Mouse (Mus musculus) G1E (cell line): Measurements from ENCODE around the gene Txnrd2. TPM values are rescaled to one million over a fixed set of nuclear protein-coding genes. Genes with fewer than 3 reads are reported as not detected.

Experiments
- ATAC-seq: 2 replicates; pipeline ENCODE4 v1.8.0; 2016; ENCODE audit warnings: mild to moderate bottlenecking; ENCODE audit not compliant: insufficient number of reproducible peaks, poor library complexity, low FRiP score, severe bottlenecking; ENCODE audit errors: extremely low read depth
- DNase-seq: peaks from one replicate; pipeline ENCODE4 v3.0.0; 2012; ENCODE audit warnings: low spot score
- H3K27me3 ChIP-seq: 2 replicates; pipeline ENCODE4 v1.6.1; 2012; ENCODE audit warnings: mild to moderate bottlenecking, low read length, inconsistent platforms; ENCODE audit not compliant: insufficient read depth
- H3K36me3 ChIP-seq: replicated peaks from 2 replicates; pipeline ENCODE3; 2012; ENCODE audit warnings: mild to moderate bottlenecking, inconsistent platforms
- H3K4me1 ChIP-seq: 2 replicates; pipeline ENCODE4 v1.6.1; 2012; ENCODE audit warnings: low read depth, low read length, inconsistent platforms, mixed read lengths; ENCODE audit not compliant: insufficient read depth
- H3K4me3 ChIP-seq: 2 replicates; pipeline ENCODE4 v1.5.1; 2012; ENCODE audit warnings: low read depth, mild to moderate bottlenecking, inconsistent platforms, low read length, moderate library complexity, mixed read lengths
- H3K9me3 ChIP-seq: replicated peaks from 2 replicates; pipeline ENCODE4 v1.6.1; 2012; ENCODE audit warnings: inconsistent platforms
- CTCF ChIP-seq: IDR thresholded peaks from 2 replicates; pipeline ENCODE4 v1.5.1; 2012; ENCODE audit warnings: low read depth, low read length, inconsistent platforms, mixed read lengths
- GATA1 ChIP-seq: IDR thresholded peaks from 2 replicates; pipeline ENCODE4 v1.6.1; 2012; ENCODE audit warnings: borderline replicate concordance, low read length, inconsistent platforms, mixed read lengths
- GATA2 ChIP-seq: IDR thresholded peaks from 2 replicates; pipeline ENCODE4 v1.6.1; 2012; ENCODE audit warnings: low read depth, low read length, inconsistent platforms, borderline replicate concordance
- POLR2AphosphoS5 ChIP-seq: IDR thresholded peaks from 2 replicates; pipeline ENCODE4 v1.6.1; 2012; ENCODE audit warnings: low read depth, low read length, inconsistent platforms; ENCODE audit not compliant: insufficient replicate concordance
- TAL1 ChIP-seq: conservative IDR thresholded peaks from 2 replicates; pipeline ENCODE4 v1.6.1; 2012; ENCODE audit warnings: low read depth, low read length, inconsistent platforms, mixed read lengths
- polyA plus RNA-seq: library from polyadenylated mRNA; stranded (reverse); fragments of >175 nt; gene quantifications from 2 replicates; pipeline ENCODE4 v1.2.3, GENCODE M21; 2012
- total RNA-seq, 2 experiments: library from RNA; stranded (forward) in 1 of 2; stranded (reverse) in 1 of 2; fragments of 200-1000 nt in 1 of 2; fragments of >200 nt in 1 of 2; fragmentation: Nextera tagmentation in 1 of 2; gene quantifications; 2 replicates each; pipeline ENCODE4 v1.2.3; 2014 to 2017

The Txnrd2 gene
- total and polyA plus RNA-seq, 3 experiments: 18.3 to 50.3 (median 18.5) TPM

DNA sequence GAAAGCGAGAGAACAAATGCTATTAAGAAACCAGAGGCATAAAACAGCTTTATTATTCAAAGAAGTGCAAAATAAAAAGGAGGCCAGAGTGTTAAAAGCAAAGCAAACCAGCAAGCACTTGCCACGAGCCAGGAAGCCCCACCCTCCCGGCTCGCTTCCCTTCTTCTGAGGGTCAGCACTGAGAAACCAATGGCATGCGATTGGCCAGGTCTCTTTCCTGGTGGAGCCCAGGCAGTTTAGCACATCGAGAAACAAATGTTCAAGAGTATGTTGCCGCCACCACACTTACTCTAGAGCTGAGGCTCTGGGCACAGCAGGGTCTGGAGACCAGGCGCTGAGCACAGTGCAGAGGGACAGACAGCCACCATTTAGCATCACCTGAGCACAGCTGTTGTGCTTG, 36.4 kb downstream of the Txnrd2 start:
- no peak for DNase-seq
- no peak for ATAC-seq
- no peaks in the 10 kb centered on the region for H3K9me3 ChIP-seq
- no peaks in the 10 kb centered on the region for H3K27me3 ChIP-seq
- TF ChIP-seq POLR2AphosphoS5 (no peak), GATA1 (no peak), TAL1 (no peak), CTCF (no peak)
- no peak overlapping the region for H3K4me3 ChIP-seq
- H3K36me3 ChIP-seq: peaks cover 87% of the 10 kb centered on the region
- peaks cover 59% of the 10 kb centered on the region for H3K4me1 ChIP-seq

DNA sequence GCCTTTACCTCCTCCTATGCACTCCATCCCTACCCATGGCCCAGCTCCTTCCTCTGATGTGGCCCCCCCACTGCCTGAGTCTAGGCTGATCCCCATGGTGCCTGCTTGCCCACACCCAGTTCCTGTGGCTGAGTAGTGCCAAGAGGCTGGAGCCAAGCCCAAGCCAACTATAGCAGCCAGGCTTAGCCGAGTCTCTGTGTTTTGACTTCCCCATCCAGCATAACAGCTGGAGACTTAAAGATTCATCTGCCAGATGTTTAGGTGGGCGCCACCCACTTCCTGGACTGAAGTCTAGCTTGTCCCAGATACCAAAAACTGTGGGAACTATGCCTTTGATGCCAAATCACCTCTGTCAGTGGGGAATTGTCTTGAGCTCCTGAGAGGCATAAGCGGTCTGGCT, 38.1 kb downstream of the Txnrd2 start:
- H3K36me3 ChIP-seq: peaks cover 87% of the 10 kb centered on the region

DNA sequence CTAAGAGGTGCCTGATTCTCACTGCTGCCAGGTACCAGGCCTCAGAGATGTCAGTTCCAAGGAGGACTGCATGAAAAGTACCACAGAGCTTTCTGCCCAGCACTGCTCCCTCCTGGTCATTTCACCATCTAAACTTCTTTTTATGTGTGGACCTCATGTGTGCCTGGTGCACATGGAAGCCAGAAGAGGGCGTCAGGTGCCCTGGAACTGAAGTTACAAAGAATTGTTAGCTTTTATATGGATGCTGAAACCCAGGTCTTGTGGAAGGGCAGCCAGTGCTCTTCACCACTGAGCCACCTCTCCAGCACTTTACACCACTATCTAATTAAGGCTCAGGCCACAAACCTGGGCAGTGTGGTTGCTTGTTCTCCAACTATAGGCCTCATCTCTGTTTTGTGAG, 44.6 kb downstream of the Txnrd2 start:
- DNase-seq (no peak), ATAC-seq (no peak)
- Histone ChIP-seq H3K27me3 (no peaks in the 10 kb centered on the region), H3K4me3 (no peak overlapping the region), H3K36me3 (peaks cover 96% of the 10 kb centered on the region), H3K4me1 (peaks cover 11% of the 10 kb centered on the region), H3K9me3 (no peaks in the 10 kb centered on the region)
- TF ChIP-seq CTCF (no peak), GATA1 (no peak), TAL1 (no peak), GATA2 (no peak), POLR2AphosphoS5 (no peak)

More for the DNA sequence above, 38.1 kb downstream of the Txnrd2 start:
- Histone ChIP-seq H3K27me3 (no peaks in the 10 kb centered on the region), H3K4me1 (peaks cover 42% of the 10 kb centered on the region), H3K4me3 (no peak overlapping the region), H3K9me3 (no peaks in the 10 kb centered on the region)
- TF ChIP-seq GATA2 (no peak), TAL1 (no peak), CTCF (no peak), GATA1 (no peak), POLR2AphosphoS5 (no peak)
- ATAC-seq: no peak
- no peak for DNase-seq

DNA sequence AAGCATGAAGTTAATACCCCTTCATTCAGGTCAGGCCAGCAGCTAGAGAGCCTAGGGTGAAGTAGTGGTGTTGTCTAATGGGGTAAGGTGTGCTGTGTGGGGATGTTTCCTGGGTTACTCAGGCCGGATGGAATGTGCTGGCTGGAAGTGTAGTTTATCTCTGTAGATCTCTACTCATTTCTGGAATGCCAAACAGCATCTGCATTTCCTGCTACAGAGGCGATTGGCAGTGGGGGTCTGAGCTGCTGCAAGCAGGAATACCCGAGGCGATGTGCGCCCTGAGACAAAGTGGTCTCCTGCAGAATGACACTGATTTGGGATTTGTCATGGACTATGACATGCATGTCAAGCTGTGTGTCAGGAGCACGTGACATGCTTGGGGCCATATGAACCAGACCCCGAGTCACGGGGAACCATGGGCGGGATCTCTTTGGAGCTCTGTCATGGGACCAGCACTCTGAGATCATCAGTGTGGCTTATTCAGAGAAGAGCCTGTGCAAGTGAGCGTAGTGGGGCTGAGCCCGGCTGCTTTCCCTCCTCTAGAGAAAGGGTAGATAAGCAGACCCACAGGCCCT, 45.3 kb downstream of the Txnrd2 start:
- Histone ChIP-seq H3K4me3 (no peak overlapping the region), H3K27me3 (no peaks in the 10 kb centered on the region), H3K4me1 (peaks cover 11% of the 10 kb centered on the region), H3K36me3 (peaks cover 97% of the 10 kb centered on the region), H3K9me3 (no peaks in the 10 kb centered on the region)
- ATAC-seq (no peak), DNase-seq (no peak)
- TF ChIP-seq GATA2 (no peak), TAL1 (no peak), GATA1 (no peak), POLR2AphosphoS5 (no peak), CTCF (no peak)

DNA sequence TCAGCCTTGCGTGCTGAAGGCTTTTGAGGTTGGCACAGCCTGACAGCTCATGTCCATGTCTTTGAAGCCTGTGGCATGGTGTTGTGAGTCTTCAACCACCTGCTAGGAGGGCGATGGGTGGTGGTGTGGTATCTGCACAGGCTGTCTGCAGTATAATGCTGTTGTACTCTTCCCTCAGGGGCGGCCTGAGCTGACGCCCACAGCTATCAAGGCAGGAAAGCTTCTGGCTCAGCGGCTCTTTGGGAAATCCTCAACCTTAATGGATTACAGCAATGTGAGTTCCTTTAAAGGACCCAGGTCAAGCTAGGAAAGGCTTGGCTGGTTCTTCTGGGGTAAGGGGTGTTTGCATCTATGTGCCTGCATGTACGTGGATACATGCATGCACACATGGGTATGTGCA, 45.8 kb downstream of the Txnrd2 start:
- DNase-seq: no peak
- H3K4me3 ChIP-seq: no peak overlapping the region
- H3K36me3 ChIP-seq: peaks cover 97% of the 10 kb centered on the region
- TF ChIP-seq GATA1: no peak
- TF ChIP-seq POLR2AphosphoS5: no peak
- no peak for TF ChIP-seq GATA2
- no peak for TF ChIP-seq CTCF
- TF ChIP-seq TAL1: no peak
- H3K9me3 ChIP-seq: no peaks in the 10 kb centered on the region
- peaks cover 11% of the 10 kb centered on the region for H3K4me1 ChIP-seq
- no peaks in the 10 kb centered on the region for H3K27me3 ChIP-seq
- no peak for ATAC-seq

DNA sequence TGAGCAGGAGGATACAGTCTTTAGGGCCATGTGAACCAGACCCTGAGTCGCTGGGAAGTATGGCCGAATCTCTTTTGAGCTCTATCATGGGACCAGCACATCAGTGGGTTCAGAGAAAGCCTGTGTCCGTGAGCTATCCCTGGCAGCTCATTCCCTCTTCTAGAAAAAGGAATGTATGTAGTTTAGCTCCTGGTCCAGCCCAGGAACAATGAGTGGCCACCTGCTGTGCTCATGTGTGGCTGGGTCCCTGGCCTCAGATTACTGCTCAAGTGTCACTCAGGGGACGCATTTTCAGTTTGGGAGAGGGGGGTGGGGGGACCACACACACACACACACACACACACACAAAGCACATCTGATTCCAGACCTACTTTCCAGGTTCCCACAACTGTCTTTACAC, 46.2 kb downstream of the Txnrd2 start:
- TF ChIP-seq GATA1 (no peak), TAL1 (no peak), POLR2AphosphoS5 (no peak), CTCF (no peak), GATA2 (no peak)
- no peaks in the 10 kb centered on the region for H3K9me3 ChIP-seq
- ATAC-seq (no peak), DNase-seq (no peak)
- H3K27me3 ChIP-seq: no peaks in the 10 kb centered on the region
- peaks cover 97% of the 10 kb centered on the region for H3K36me3 ChIP-seq
- H3K4me1 ChIP-seq: peaks cover 11% of the 10 kb centered on the region
- H3K4me3 ChIP-seq: no peak overlapping the region
